Mouse (Mus musculus) bone marrow, adult 2 months (tissue): ENCODE measurements around the gene Mylpf.

Experiments used
- CTCF ChIP-seq: fragments of 200-500 bp; IDR thresholded peaks from 2 replicates; pipeline ENCODE4 v1.5.1; 2011; ENCODE audit warnings: low read length, control low read depth; ENCODE audit not compliant: control insufficient read depth, insufficient read depth
- POLR2A ChIP-seq: fragments of 200-500 bp; IDR thresholded peaks from 2 replicates; pipeline ENCODE4 v1.6.1; 2011; ENCODE audit warnings: low read depth, mild to moderate bottlenecking, control low read depth, low read length, borderline replicate concordance; ENCODE audit not compliant: control insufficient read depth

DNA sequence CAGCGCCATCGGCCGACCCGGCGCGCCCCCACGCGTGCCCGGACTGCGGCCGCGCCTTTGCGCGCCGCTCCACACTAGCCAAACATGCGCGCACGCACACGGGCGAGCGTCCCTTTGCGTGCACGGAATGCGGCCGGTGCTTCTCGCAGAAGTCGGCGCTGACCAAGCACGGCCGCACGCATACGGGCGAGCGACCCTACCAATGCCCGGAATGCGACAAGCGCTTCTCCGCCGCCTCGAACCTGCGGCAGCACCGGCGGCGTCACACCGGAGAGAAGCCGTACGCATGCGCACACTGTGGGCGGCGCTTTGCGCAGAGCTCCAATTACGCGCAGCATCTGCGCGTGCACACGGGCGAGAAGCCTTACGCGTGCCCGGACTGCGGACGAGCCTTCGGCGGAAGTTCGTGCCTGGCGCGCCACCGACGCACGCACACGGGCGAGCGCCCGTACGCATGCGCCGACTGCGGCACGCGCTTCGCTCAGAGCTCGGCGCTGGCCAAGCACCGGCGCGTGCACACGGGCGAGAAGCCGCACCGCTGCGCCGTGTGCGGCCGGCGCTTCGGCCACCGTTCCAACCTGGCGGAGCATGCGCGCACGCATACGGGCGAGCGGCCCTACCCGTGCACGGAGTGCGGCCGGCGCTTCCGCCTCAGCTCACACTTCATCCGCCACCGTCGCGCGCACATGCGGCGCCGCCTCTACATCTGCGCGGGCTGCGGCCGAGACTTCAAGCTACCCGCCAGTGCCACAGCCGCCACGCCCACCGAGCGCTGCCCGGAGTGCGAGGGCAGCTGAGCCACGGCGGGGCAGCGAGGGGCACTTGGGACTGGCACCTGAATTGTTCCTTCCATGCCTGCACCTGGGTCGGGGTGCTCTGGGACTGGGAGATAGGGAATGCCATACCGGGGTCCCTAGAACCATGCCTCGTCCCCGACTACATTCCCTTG, 45.4 kb downstream of the Mylpf start:
- TF ChIP-seq CTCF (no peak), POLR2A (peak; percentile 50; the same call in 1 of the 2 replicates)
